Mouse (Mus musculus): ENCODE results near the gene Elmo1.

Gene Elmo1

DNA sequence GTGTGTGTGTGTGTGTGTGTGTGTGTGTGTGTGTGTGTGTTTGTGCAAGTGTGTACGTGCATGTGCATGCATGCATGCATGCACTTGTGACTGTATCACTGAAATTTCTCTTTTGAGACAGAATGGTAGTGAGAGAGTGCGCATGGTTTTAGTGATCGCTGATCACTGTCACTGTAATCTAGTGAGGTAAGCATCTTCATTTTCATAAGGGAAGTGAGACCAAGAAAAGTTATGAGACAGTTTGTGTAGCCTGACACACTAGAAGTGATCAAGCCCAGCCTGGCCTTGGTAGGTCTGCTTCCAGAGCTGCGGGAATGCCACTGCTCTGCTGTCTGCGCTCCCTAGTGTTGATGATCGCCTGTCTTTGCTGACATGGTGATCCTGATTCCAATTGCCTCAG is 122.3 kb downstream of the Elmo1 start:
- H3K27me3 ChIP-seq (ENCODE audit: control insufficient read depth, insufficient read depth, low read length, poor library complexity, severe bottlenecking): no peaks in the 10 kb centered on the region
- DNase-seq (ENCODE audit: low read depth, low spot score): peak; percentile 59
- H3K36me3 ChIP-seq (ENCODE audit: control insufficient read depth, insufficient read depth, low read length, poor library complexity, severe bottlenecking): peaks cover 5% of the 10 kb centered on the region

DNA sequence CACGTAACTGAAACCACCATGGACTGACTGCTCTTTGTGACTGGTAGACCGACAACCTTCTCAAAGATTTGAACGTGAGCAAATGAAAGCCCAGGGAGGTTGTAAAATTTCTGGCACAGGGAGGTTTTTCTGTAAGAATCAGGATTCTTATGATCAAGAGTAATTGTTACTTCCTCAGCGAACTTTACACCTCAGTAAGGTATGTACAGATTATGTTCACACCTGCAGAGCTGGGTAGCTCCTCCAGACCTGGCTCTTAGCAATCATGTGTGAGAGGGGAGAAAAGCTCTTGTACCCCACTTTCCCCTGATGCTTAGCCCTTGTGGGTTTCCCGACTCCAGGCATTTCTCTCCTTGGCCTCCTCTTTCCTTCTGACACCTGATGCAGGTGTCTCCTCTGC is 123.5 kb downstream of the Elmo1 start:
- H3K36me3 ChIP-seq (ENCODE audit: control insufficient read depth, insufficient read depth, low read length, poor library complexity, severe bottlenecking): peaks cover 5% of the 10 kb centered on the region
- H3K27me3 ChIP-seq (ENCODE audit: control insufficient read depth, insufficient read depth, low read length, poor library complexity, severe bottlenecking): no peaks in the 10 kb centered on the region
- DNase-seq (ENCODE audit: low read depth, low spot score): no peak

DNA sequence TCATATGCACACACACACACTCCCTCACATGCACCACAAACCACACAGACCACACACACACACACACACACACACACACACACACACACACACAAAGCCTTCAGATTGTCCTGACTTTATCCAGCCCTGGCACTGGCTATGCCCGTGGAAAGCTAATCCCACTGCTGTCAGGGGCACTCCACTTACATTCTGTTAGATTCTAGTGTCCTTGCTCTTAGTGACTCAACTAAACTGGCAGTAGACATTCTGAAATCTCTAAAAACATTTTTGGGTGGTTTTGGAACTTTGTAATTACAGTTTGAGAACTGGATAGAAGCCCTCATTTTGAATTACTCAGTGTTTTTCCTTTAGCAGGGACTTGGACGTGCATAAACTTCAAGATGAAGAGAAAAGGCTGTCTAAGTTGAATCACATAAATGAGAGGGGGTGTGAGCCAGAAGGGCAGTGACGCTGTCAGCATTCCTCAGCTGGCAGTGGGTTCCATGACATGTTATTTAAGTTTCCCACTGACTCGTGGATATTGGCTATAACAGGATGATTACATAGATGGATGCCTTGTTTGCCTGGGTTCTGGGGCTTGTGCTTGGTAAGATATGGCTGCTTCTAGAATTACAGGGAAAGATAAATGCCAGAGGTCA is 127.2 kb downstream of the Elmo1 start:
- no peak for DNase-seq (ENCODE audit: low read depth, low spot score)
- Histone ChIP-seq H3K27me3 (ENCODE audit: control insufficient read depth, insufficient read depth, low read length, poor library complexity, severe bottlenecking) (no peaks in the 10 kb centered on the region), H3K36me3 (ENCODE audit: control insufficient read depth, insufficient read depth, low read length, poor library complexity, severe bottlenecking) (peaks cover 5% of the 10 kb centered on the region)

DNA sequence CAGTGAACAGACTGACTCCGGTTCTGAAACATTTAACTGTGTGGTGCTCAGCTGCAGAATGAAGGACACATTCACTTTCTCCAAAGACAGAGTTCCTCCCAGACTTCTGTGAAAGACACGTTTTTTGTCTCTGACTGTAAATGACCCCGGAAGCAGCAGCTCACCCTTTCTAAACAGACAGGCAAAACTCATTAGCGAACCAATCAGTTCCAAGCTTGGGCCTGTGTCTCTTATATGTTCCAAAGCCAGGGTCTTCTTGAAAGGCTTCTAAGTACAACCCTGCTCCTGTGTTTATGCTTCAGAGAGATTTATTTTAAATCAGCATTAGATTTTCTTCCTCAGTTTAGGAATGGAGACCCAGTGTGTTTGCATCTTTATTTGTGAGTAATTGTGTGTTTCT is 127.7 kb downstream of the Elmo1 start:
- no peaks in the 10 kb centered on the region for H3K27me3 ChIP-seq (ENCODE audit: control insufficient read depth, insufficient read depth, low read length, poor library complexity, severe bottlenecking)
- no peak for DNase-seq (ENCODE audit: low read depth, low spot score)

DNA sequence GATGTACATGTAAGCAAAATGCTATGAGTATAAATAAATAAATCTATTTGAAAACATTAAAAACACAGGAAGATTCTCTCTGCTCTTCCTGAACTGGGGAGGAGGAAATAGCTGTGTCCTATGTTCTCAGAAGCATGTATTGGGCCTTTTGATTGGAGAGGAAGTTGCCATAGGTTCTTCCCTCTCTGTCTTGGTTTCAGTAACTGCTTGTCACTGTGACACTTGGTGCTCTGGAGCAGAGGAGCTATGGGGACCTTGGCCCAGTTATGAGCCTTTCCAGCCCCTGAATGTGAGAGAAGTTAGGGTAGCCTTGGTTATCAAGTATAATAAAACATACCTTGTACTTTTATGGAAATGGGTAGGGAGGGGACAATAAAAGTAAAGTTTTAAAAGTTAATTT is 130.0 kb downstream of the Elmo1 start:
- Histone ChIP-seq H3K27me3 (ENCODE audit: control insufficient read depth, insufficient read depth, low read length, poor library complexity, severe bottlenecking) (no peaks in the 10 kb centered on the region), H3K36me3 (ENCODE audit: control insufficient read depth, insufficient read depth, low read length, poor library complexity, severe bottlenecking) (peaks cover 1% of the 10 kb centered on the region; the same call in 1 of the 2 replicates)
- no peak for DNase-seq (ENCODE audit: low read depth, low spot score)

More for the DNA sequence above, 127.7 kb downstream of the Elmo1 start:
- H3K36me3 ChIP-seq (ENCODE audit: control insufficient read depth, insufficient read depth, low read length, poor library complexity, severe bottlenecking): peaks cover 5% of the 10 kb centered on the region

DNA sequence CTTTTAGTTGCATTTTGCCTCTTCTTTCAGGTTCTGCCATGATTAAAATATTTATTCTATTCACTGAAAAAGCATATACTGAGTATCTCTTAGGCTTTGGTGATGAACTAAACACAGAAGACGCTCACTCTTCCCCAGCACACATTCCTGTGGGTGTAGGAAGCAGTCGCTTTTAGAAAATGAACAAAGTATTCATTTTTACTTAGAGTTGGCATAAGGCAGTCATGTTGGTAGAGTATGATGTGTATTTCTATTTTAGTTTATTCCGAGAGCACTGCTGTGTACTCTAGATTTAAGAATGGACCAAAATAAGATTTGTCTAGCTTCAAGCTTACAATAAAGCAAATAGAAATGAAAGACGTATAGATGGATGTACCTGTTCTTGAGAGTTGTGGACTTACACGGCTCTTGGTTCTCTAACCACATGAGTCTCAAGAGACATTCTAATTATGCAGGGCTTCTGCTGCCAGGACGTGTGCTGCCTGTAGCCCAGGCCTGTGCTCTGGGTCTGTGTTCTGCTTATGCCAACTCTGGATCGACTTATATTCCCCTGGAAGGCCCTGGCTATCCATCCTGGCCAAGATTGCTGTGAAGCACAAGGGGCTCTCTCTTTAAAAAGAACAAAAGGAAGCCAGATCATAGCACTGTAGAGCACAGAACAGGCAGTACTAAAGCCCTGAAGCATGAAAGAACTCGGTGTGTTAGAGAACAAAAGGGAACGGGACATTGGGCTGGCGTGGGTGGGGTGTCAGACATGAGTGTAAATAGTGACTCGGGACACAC is 137.7 kb downstream of the Elmo1 start:
- H3K36me3 ChIP-seq (ENCODE audit: control insufficient read depth, insufficient read depth, low read length, poor library complexity, severe bottlenecking): no peaks in the 10 kb centered on the region
- peak; percentile 70 for DNase-seq (ENCODE audit: low read depth, low spot score)
- H3K27me3 ChIP-seq (ENCODE audit: control insufficient read depth, insufficient read depth, low read length, poor library complexity, severe bottlenecking): no peaks in the 10 kb centered on the region

DNA sequence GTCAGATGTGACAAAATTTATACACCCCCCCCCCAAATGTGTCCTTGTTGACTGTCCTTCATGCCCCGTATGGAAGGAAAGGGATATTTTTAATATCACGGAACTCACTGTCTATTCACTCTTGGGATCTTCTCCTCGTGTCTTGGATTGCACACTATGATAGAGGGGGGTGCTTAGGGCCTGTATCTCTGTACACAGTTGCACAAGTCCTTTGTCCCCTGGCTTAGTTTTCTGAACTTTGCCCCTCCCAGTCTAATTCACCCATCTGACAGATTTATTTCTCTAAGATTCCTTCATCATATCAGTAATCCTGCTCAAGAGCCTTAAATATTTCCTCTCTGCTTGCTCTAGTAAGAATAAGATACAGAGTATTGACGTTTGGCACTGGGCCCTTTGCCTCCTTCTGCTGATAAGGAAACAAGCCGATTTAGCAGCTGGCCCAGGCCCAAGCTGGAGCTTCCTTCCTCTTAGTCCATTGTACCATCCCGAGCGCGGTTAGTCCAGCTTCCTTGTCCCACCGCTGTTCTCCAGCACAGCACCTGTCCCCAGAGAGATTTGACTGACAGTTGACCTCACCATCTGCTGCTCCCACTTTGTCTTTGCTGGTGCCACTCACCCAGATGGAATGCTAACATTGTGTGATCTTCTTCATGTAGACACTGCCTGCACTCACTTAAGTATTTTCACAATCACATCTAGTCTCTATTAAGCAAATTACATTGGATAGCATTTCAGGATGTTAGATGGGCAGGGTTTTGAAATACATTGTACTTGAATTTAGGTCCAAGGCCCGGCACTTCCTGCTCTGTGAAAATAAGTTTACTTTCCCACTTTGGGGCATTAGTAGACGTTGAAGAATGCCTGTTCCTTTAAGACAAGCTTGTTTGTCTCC is 141.7 kb downstream of the Elmo1 start:
- Histone ChIP-seq H3K27me3 (ENCODE audit: control insufficient read depth, insufficient read depth, low read length, poor library complexity, severe bottlenecking) (no peaks in the 10 kb centered on the region), H3K36me3 (ENCODE audit: control insufficient read depth, insufficient read depth, low read length, poor library complexity, severe bottlenecking) (no peaks in the 10 kb centered on the region)
- no peak for DNase-seq (ENCODE audit: low read depth, low spot score)

DNA sequence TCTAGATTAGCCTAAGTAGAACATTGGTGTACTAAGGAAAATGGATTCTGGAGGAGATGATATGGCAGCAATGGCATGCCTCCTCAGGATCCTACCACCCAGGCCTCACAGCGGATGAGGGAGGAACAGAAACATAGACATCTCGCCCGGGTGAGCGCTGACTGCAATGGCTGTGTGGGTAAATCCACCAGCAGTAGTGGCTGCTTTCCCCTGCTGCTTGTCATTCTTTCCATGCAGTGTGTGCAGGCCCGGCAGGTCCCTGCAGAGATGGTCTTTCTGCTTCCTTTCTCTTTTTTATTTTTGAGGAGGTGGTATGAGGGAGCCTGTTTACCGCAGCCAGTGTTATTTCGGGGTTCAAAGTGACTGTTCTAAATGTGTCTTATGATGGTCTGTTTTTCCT is 143.3 kb downstream of the Elmo1 start:
- no peaks in the 10 kb centered on the region for H3K27me3 ChIP-seq (ENCODE audit: control insufficient read depth, insufficient read depth, low read length, poor library complexity, severe bottlenecking)
- peak; percentile 44 for DNase-seq (ENCODE audit: low read depth, low spot score)
- 0 out of 2 replicates have a peak, but pooled peaks cover 2% of the 10 kb centered on the region for H3K36me3 ChIP-seq (ENCODE audit: control insufficient read depth, insufficient read depth, low read length, poor library complexity, severe bottlenecking)

DNA sequence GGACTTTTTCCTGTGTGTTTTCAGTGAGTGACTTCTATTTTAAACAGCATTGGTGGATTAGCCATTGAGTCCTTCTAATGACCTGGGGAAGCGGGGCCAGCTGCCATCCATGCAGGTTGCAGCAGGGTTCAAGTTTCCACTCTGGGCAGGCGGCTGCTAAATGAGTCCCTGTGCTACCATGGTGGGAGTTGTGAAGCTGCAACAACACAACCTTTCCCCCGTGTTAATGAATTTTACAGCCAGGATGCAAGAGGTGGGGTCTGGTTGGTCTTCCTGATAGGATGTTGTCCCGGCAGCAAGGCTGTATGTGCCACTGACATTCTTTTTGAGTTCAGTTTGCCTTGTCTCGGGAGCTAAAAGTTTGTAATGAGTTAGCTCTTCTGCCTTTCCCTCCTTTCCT is 147.2 kb downstream of the Elmo1 start:
- Histone ChIP-seq H3K27me3 (ENCODE audit: control insufficient read depth, insufficient read depth, low read length, poor library complexity, severe bottlenecking) (no peaks in the 10 kb centered on the region), H3K36me3 (ENCODE audit: control insufficient read depth, insufficient read depth, low read length, poor library complexity, severe bottlenecking) (peaks cover 8% of the 10 kb centered on the region; the same call in 1 of the 2 replicates)
- DNase-seq (ENCODE audit: low read depth, low spot score): no peak

DNA sequence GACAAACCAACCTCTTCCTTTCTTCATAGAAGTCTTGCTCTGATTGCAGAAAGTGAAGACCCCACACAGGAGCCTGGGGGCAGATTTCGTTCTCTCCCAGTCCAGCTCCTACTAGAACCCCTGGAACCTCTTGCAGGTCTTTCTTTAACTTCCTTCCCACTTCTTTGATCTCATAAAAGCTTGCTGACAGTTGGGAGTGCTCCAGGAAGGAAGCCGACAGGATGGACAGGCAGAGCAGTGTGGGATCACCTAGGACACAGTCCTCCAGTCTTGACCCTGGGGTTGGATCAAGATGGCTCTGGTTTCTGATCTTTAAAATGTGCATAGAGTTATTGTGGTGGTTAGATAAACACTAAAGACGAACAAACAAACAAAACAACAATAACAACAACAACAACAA is 147.8 kb downstream of the Elmo1 start:
- Histone ChIP-seq H3K27me3 (ENCODE audit: control insufficient read depth, insufficient read depth, low read length, poor library complexity, severe bottlenecking) (no peaks in the 10 kb centered on the region), H3K36me3 (ENCODE audit: control insufficient read depth, insufficient read depth, low read length, poor library complexity, severe bottlenecking) (peaks cover 8% of the 10 kb centered on the region; the same call in 1 of the 2 replicates)
- DNase-seq (ENCODE audit: low read depth, low spot score): no peak

DNA sequence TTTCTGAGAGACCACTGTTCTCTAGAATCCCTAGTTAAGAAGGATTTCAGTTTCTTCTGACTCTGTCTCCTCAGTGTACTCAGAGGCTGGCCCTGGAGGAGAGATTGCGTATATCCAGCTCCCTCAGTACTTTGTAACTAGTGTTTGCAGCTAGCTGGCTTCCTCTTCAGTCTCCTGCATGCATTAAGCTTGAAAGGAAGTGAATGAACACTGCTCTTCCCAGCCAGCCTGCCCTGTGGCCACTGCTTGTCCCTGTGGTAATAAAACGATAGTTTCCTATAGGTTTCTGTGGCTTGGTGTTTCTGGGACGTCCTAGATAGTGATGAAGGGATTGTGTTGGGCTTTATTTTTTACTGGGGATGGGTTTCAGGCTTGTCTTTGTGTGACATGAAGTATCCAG is 148.3 kb downstream of the Elmo1 start:
- no peak for DNase-seq (ENCODE audit: low read depth, low spot score)
- peaks cover 8% of the 10 kb centered on the region; the same call in 1 of the 2 replicates for H3K36me3 ChIP-seq (ENCODE audit: control insufficient read depth, insufficient read depth, low read length, poor library complexity, severe bottlenecking)
- H3K27me3 ChIP-seq (ENCODE audit: control insufficient read depth, insufficient read depth, low read length, poor library complexity, severe bottlenecking): no peaks in the 10 kb centered on the region

DNA sequence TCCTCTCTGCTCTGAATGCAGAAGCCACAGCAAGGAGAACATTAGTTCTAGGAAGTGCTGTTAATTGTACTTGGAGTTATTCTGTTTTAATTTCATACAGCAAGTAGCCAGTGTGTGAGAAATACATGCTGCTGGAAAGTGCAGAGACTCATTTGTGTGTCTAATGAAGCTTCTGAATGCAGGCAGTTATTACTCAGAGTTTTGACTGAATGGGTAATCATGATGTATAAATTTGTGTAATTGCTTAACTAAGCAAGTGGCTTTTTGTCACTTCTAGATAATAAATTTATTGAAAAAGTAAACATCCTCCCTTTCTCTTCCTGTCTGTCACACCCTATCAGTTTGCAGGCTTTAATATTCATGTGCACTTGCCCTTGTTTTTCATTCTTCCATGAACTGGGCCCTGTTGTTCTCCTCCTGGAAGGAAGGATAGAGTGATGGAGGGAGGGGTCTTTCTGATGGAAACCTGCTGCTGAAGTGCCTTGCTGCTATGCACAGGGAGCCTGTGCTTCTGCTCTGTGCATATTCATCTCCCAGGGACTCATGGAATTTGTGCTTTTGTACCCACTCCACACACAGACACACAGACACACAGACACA is 159.8 kb downstream of the Elmo1 start:
- H3K36me3 ChIP-seq (ENCODE audit: control insufficient read depth, insufficient read depth, low read length, poor library complexity, severe bottlenecking): peaks cover 5% of the 10 kb centered on the region; the same call in 1 of the 2 replicates
- no peak for DNase-seq (ENCODE audit: low read depth, low spot score)
- no peaks in the 10 kb centered on the region; the same call in 1 of the 2 replicates for H3K27me3 ChIP-seq (ENCODE audit: control insufficient read depth, insufficient read depth, low read length, poor library complexity, severe bottlenecking)

DNA sequence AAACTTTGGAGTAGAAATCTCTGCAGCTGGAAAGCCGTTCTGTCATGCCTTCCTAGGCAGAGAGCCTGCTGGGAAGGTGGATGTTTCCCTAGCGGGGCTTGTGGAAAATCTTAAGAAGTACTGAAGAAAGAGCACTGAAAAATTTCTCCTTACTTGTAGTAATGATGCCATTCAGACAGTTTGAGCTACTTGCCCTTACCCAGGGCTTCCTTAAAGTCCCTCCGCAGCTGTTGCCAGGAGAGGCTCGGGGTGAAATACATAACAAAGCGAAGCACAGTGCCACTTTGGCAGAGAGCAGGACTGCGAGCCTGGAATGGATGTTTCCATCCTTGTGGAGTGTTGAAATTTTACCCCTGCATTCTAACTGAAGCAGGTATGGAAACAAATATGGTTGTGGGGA is 164.5 kb downstream of the Elmo1 start:
- H3K36me3 ChIP-seq (ENCODE audit: control insufficient read depth, insufficient read depth, low read length, poor library complexity, severe bottlenecking): peaks cover 10% of the 10 kb centered on the region; the same call in 1 of the 2 replicates
- no peak for DNase-seq (ENCODE audit: low read depth, low spot score)
- no peaks in the 10 kb centered on the region for H3K27me3 ChIP-seq (ENCODE audit: control insufficient read depth, insufficient read depth, low read length, poor library complexity, severe bottlenecking)

DNA sequence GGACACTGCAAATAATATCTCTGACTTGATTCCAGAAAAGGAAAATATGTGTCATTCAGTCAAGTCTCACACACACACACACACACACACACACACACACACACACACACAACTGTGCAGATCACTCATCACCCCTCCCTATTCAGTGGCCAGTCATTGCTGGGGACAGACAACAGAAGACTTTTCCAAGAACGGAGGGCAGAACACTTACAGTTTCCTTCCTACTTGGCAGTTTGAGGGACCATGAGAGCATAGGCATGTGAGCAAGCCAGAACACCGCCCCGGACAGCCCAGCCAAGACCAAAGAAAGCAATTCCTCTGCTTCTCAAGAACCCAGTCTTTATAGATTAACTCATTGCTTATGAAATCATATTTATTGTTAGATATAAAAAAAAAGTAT is 165.0 kb downstream of the Elmo1 start:
- Histone ChIP-seq H3K36me3 (ENCODE audit: control insufficient read depth, insufficient read depth, low read length, poor library complexity, severe bottlenecking) (peaks cover 10% of the 10 kb centered on the region; the same call in 1 of the 2 replicates), H3K27me3 (ENCODE audit: control insufficient read depth, insufficient read depth, low read length, poor library complexity, severe bottlenecking) (no peaks in the 10 kb centered on the region)
- no peak for DNase-seq (ENCODE audit: low read depth, low spot score)
